Mouse (Mus musculus): ENCODE measurements around the gene Smurf2.

Gene Smurf2

GRCm38 (mm10) chr11:106778589-106779387, 141.7 kb downstream of the Smurf2 start:
- DNase-seq (ENCODE audit: low spot score in 2 of 2), result no peak

GRCm38 (mm10) chr11:106778132-106778531, 142.4 kb downstream of the Smurf2 start:
- DNase-seq (ENCODE audit: low spot score in 2 of 2), result no peak

GRCm38 (mm10) chr11:106777395-106777794, 143.1 kb downstream of the Smurf2 start:
- DNase-seq (ENCODE audit: low spot score in 2 of 2), result no peak

GRCm38 (mm10) chr11:106776960-106777359, 143.6 kb downstream of the Smurf2 start:
- DNase-seq (ENCODE audit: low spot score in 2 of 2), result no peak

GRCm38 (mm10) chr11:106773061-106773460, 147.5 kb downstream of the Smurf2 start:
- no peak for DNase-seq (ENCODE audit: low spot score in 2 of 2)

GRCm38 (mm10) chr11:106770195-106770974, 150.1 kb downstream of the Smurf2 start:
- DNase-seq (ENCODE audit: low spot score in 2 of 2), result no peak

Measured in urinary bladder, postnatal 36 days (tissue).